Mouse (Mus musculus): Measurements from ENCODE around the gene Sh2d6.
A peak's percentile ranks its signal among the peaks of the same experiment; 100 is the strongest.
"Not testable (repeated sequence)": the region's sequence is repeated elsewhere in the genome, so short reads cannot be mapped to it uniquely, and the experiment has no call there.

The Sh2d6 gene

GRCm38 (mm10) chr6:72535165-72535564, 13.7 kb upstream of the Sh2d6 start:
- peak; percentile 84 for DNase-seq (ENCODE audit: low spot score)

DNA sequence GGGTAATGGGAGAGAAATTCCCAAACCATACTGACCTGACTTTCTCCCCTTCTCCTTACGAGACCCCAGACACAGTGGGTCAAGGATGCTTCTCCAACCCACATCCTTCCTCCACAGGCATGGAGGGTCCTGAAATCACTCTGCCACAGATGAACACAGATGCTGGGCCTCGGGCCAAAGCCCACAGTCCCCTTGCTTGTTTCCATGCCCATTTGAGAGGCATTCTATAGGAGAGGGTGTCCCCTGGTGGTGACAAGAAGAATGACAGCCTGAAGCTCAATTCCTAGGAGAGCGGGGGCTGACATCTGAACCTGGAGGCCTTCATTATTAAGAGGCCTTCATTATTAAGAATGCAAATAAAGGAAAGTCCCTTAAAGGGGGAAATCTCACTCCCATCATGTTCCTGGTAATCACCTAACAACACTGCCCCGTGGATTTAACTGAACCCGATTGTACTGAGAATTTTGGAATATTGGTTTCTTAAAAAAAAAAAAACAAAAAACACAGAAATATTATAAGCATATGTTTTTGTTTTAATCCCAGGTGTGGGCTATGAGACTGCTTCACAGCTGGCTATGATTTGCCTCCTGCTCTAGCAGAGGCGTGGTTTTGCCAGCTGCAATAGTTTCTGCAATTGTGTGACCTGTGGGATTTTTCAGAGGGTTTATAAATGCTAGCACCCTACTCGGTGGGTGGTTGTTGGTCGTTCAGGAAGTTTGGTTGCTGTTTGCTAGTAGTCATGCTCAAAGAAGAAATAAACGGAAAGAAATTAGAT, 12.7 kb upstream of the Sh2d6 start:
- DNase-seq (ENCODE audit: low spot score): peak; percentile 81

GRCm38 (mm10) chr6:72533555-72533954, 12.0 kb upstream of the Sh2d6 start:
- DNase-seq (ENCODE audit: low spot score): not testable (repeated sequence)

- no peak for DNase-seq (ENCODE audit: low spot score)
Observed at GRCm38 (mm10) chr6:72532580-72532979, 11.1 kb upstream of the Sh2d6 start.

GRCm38 (mm10) chr6:72528410-72529151, 7.1 kb upstream of the Sh2d6 start:
- DNase-seq (ENCODE audit: low spot score): peak; percentile 75

- no peak for DNase-seq (ENCODE audit: low spot score)
Observed at GRCm38 (mm10) chr6:72527070-72527469, 5.6 kb upstream of the Sh2d6 start.

DNA sequence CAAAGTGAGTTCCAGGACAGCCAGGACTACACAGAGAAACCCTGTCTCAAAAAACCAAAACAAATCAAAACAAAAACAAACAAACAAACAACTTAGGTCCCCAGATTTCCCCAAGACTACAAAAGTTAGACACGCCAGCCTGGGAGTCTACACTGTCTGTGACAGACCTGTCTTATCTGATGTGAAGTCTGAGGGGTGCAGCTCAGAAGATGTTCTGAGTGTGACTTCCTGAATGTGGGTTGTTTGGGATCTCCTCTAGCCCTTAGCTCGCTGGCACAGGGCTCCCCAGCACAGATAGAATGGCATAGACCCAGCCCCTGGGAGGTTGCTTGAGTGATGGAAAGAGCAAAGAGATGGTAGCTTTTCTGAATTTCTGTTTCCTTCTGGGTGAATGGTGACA, 2.7 kb upstream of the Sh2d6 start:
- no peak for DNase-seq (ENCODE audit: low spot score)

GRCm38 (mm10) chr6:72523222-72523621, 1.7 kb upstream of the Sh2d6 start:
- DNase-seq (ENCODE audit: low spot score): no peak

- DNase-seq (ENCODE audit: low spot score): no peak
Observed at GRCm38 (mm10) chr6:72522288-72522687, 781 bp upstream of the Sh2d6 start.

DNA sequence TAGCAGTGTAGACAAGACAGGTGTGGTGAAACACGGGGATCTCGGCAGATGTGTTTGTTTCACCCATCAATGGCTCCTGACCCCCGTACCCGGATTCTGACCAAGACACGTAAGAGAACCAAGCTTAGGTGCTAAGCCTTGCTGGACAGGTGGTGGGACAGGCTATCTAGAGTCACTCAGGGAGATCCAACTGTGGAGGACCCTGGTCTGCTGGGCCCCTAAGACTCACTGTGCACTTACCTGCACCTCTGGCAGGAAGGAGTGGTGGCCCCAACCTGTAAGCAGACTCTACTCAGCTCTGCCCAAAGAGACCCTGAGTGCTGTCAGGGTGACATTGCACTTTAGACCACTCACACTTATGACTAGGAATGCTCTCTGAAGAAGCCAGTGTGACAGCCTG, 603 bp downstream of the Sh2d6 start:
- DNase-seq (ENCODE audit: low spot score): no peak

DNA sequence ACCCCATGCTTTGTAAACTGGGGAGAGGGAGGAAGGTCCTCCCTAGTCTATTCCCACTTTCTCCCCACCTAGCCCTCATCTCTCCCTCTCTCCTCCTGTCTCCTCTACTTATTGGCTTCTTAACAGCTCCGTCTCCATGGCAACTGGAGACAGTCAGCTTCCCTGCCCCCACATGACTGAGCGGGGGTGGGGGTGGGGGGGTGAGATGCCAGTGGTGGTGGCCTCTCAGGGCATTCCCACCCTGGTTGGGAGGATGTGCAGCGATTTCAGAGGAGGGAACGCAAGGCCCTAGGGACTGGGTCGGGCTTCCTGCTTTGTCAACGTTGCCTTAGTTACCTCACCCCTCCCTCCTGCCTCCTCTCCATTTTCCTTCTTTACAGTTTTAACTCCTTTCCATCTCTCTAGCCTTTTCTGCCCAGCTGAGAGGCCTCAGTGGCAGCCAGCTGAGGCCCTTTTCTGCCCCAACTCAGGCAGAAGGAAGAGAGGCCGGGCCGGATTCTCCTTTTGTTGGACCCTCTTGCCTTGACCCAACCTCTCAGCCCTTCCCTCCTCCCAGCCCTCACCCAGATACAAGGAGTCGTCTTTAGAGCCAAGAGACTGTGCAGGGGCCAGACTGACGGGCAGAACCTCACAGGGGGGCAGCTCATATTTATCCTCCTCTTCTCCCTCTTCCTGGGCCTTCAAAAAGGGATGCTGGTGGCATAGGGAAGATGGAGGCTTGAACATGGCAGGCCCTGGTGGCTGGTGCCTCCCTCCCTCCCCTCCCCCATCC, 1.4 kb downstream of the Sh2d6 start:
- DNase-seq (ENCODE audit: low spot score): peak; percentile 88

DNA sequence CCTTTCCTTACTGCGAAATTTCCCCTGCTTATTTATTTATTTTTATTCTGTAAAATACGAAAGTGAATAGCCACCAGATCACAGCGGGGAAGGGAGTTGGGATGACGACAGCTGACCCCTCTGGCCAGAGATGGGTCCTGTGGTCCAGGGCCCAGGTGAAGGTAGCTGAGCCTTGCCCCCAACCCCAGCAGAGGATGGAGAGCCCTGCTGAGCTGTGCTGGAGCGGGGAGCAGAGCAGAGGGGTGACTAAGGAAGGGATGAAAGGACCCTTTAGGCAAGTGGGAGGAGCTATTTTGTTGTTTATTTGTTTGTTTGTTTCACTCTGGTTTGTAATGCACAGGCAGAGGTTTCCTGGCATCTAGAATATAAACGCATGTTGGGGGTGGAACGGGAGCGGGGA, 2.2 kb downstream of the Sh2d6 start:
- no peak for DNase-seq (ENCODE audit: low spot score)

GRCm38 (mm10) chr6:72518842-72519241, 2.7 kb downstream of the Sh2d6 start:
- DNase-seq (ENCODE audit: low spot score): no peak

GRCm38 (mm10) chr6:72515644-72516043, 5.9 kb downstream of the Sh2d6 start:
- DNase-seq (ENCODE audit: low spot score): no peak

GRCm38 (mm10) chr6:72513071-72513440, 8.5 kb downstream of the Sh2d6 start:
- no peak for DNase-seq (ENCODE audit: low spot score)

GRCm38 (mm10) chr6:72512386-72513070, 9.0 kb downstream of the Sh2d6 start:
- DNase-seq (ENCODE audit: low spot score): peak; percentile 93

GRCm38 (mm10) chr6:72510686-72511421, 10.7 kb downstream of the Sh2d6 start:
- no peak for DNase-seq (ENCODE audit: low spot score)

- DNase-seq (ENCODE audit: low spot score): no peak
Observed at GRCm38 (mm10) chr6:72509872-72510435, 11.6 kb downstream of the Sh2d6 start.

DNA sequence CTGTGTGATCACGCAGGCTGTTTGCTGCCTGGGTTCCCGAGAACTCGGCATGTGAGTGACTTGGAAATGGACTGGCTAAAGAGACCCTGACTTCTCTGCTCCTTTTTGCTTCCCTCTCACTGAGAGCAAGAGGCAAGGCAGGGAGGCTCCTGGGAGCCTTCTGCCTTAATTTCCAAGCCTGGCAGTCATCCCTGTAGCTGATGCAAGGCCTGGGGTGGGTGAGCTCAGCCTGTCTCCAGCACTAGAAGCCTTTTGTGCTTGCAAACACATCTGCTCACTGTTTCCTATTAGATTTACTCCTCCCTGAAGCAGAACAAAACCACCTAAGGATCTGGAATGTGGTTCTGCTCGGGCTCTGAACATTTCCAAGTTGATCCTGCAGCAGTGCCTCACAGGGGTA, 12.9 kb downstream of the Sh2d6 start:
- peak; percentile 62 for DNase-seq (ENCODE audit: low spot score)

GRCm38 (mm10) chr6:72506104-72506503, 15.4 kb downstream of the Sh2d6 start:
- DNase-seq (ENCODE audit: low spot score): no peak

DNA sequence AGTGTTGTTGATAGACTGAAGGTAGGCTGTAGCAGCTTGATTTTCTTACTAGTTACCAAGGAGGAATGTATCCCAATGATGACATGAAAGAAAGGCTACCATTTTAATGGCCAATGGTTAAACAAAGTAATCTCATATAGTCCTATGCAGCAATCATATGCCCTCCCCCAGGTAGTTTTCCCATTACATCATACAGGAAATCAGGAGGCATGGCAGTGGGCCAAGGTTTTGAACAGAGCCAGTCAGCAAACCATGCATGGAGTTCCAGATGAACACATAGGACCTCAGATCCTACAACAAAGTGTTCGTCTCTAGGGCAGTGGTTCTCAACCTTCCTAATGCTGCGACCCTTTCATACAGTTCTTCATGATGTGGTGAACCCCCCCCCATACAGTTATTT, 17.6 kb downstream of the Sh2d6 start:
- no peak for DNase-seq (ENCODE audit: low spot score)
